ENCODE assay signal across 17 mouse cellular contexts in the genomic region with DNA sequence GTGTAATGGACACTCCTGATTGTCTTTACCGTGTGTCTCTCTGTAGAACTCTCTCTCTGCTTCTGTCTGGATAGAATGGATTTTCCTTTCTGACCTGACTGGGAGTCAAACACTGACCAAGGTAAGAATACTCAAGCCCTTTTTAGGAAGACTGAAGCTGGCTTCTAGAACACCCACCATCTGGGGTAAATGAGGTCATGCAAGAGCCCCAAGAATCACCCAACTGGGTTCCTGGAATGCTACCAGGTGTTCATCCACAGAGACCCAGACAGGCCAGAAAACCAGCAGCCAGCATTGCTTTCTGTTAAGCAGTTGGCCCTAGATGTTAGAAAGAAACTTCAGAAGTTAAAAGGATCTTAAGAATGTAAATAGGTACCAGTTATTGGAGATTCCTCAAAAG.
"Had no signal": no experiment of that assay in that cellular context is flagged by ENCODE, and none has a peak within 500 bp of the region (broad histone marks: within the 10 kb centered on the region; RNA-seq: fewer than 3 reads in every experiment).

No protein-coding gene starts in this region.

- H3K9me3 ChIP-seq: lung, embryonic 15.5 days had no signal

- H3K36me3 ChIP-seq: limb, embryonic 15.5 days; liver, embryonic 12.5 days; lung, embryonic 15.5 days; neural tube, embryonic 13.5 days had no signal

- H3K27me3 ChIP-seq: limb, embryonic 15.5 days; liver, embryonic 12.5 days; lung, embryonic 15.5 days; megakaryocyte, embryonic 14.5 days; neural tube, embryonic 13.5 days had no signal

- H3K4me3 ChIP-seq: limb, embryonic 15.5 days; liver, embryonic 12.5 days; lung, embryonic 15.5 days; megakaryocyte, embryonic 14.5 days; neural tube, embryonic 13.5 days had no signal

- ATAC-seq: liver, embryonic 12.5 days; midbrain, embryonic 16.5 days had no signal

- H3K9ac ChIP-seq: limb, embryonic 15.5 days; liver, embryonic 12.5 days; lung, embryonic 15.5 days; neural tube, embryonic 13.5 days had no signal

- H3K4me2 ChIP-seq: limb, embryonic 15.5 days; liver, embryonic 12.5 days; lung, embryonic 15.5 days; midbrain, embryonic 11.5 days; neural tube, embryonic 13.5 days had no signal

- H3K4me1 ChIP-seq: limb, embryonic 15.5 days; liver, embryonic 12.5 days; lung, embryonic 15.5 days; megakaryocyte, embryonic 14.5 days; neural tube, embryonic 13.5 days had no signal

- H3K27ac ChIP-seq: kidney, postnatal 0 days; limb, embryonic 15.5 days; liver, embryonic 12.5 days; lung, embryonic 15.5 days; macrophage; neural tube, embryonic 13.5 days had no signal

- DNase-seq: kidney, postnatal 36 days; layer of hippocampus, adult 9-11 months; layer of hippocampus, postnatal 36 days; lung, postnatal 14 days; retina, postnatal 1 day; right cerebral cortex, postnatal 4 days; spleen, adult 18-20 months; thymus, postnatal 36 days had no signal
